Mouse (Mus musculus) hindbrain, embryonic 14.5 days (tissue): ENCODE data around the gene Actr5. TPM values are rescaled to one million over a fixed set of nuclear protein-coding genes. Genes with fewer than 3 reads are reported as not detected.

ENCODE experiments used
- ATAC-seq: fragments of 200-750 bp; cut with Nextera tagmentation; 2 replicates; pipeline ENCODE4 v1.8.0; 2017; ENCODE audit warnings: moderate number of reproducible peaks, mild to moderate bottlenecking, moderate TSS enrichment, moderate library complexity; ENCODE audit not compliant: low FRiP score
- DNase-seq: peaks from one replicate; pipeline ENCODE4 v3.0.0-alpha.2; 2015; ENCODE audit warnings: low spot score
- H3K27ac ChIP-seq: fragments of 300-500 bp; sonication (generic); 2 replicates; pipeline ENCODE4 v1.5.1; 2014; ENCODE audit warnings: mild to moderate bottlenecking, moderate library complexity
- H3K27me3 ChIP-seq: fragments of 300-500 bp; sonication (generic); 2 replicates; pipeline ENCODE4 v1.6.1; 2014; ENCODE audit warnings: mild to moderate bottlenecking, low read length, mixed read lengths; ENCODE audit not compliant: control insufficient read depth, insufficient read depth
- H3K36me3 ChIP-seq: fragments of 300-500 bp; sonication (generic); replicated peaks from 2 replicates; pipeline ENCODE4 v1.6.1; 2014; ENCODE audit not compliant: control insufficient read depth, insufficient read depth
- H3K4me1 ChIP-seq: fragments of 300-500 bp; sonication (generic); replicated peaks from 2 replicates; pipeline ENCODE4 v1.6.1; 2014; ENCODE audit warnings: antibody characterized with exemption, low read length, mixed read lengths; ENCODE audit not compliant: control insufficient read depth, insufficient read depth
- H3K4me2 ChIP-seq: fragments of 300-500 bp; sonication (generic); replicated peaks from 2 replicates; pipeline ENCODE4 v1.6.1; 2014; ENCODE audit warnings: mild to moderate bottlenecking, moderate library complexity
- H3K4me3 ChIP-seq: fragments of 300-500 bp; sonication (generic); replicated peaks from 2 replicates; pipeline ENCODE4 v1.5.1; 2014; ENCODE audit warnings: mild to moderate bottlenecking, low read length
- H3K9ac ChIP-seq: fragments of 300-500 bp; sonication (generic); 2 replicates; pipeline ENCODE4 v1.6.1; 2014
- H3K9me3 ChIP-seq: fragments of 300-500 bp; sonication (generic); 2 replicates; pipeline ENCODE4 v1.6.1; 2016; ENCODE audit warnings: low read length; ENCODE audit not compliant: control insufficient read depth
- WGBS: fragments of 180-500 bp; shearing (Covaris S2); extraction: QIAGEN DNeasy Blood & Tissue Kit; methylation state at CpG from one replicate; pipeline ENCODE4 v1.1.7; 2014; 5-methylcytosine and 5-hydroxymethylcytosine counted together
- polyA plus RNA-seq: library from polyadenylated mRNA; unstranded; fragments of >200 nt; fragmentation: Nextera tagmentation; extraction: Ambion mirVana; gene quantifications from 2 replicates; pipeline ENCODE4 v1.2.1, GENCODE M21; 2014

Actr5 gene
- polyA plus RNA-seq, 1 experiment from 2014 or later = 14.6 TPM

DNA sequence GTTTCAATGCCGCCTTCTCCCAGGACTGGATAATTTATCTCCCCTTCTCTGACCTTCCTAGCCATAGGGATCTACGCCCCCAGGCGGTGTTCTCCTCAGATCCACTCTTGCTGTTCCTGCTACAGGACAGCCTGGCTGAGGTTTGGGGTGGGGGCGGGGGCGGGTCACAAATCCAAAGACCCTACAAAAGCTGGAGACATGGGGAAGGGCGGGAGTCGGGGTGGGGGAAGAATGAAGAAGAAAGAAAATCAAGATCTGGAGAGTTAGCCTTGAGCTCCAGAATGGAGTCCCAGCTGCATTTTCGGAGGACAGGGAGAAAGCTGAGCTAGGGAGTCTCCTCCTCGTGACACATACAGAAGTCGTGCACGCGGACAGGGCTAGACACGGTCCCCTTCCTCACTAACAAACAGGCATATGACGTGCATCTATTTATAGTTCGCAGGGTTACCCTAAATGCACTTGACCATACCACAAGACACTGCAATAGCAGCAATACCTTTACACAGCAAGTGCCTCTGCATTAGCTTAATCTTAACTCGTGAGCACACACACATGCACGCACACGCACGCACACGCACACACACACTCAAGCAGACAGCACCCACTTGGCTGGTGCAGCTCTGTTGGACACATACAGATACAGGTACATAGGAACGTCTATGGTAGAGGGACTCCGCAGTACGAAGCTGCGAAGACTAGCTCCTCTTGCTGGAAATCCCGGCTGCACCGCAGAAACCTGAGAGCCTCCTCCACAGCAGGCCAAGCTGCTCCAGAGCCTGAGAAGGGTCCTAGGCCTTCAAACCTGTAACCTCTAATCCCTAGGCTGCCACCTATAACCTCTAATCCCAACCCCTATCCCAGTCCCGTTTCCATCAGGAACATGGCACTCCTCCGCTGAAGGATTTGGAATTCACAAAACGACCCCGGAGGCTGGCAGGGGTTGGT, 12.7 kb upstream of the Actr5 start:
- under 1% methylated on average over 30 of the region's 30 CpGs for WGBS

DNA sequence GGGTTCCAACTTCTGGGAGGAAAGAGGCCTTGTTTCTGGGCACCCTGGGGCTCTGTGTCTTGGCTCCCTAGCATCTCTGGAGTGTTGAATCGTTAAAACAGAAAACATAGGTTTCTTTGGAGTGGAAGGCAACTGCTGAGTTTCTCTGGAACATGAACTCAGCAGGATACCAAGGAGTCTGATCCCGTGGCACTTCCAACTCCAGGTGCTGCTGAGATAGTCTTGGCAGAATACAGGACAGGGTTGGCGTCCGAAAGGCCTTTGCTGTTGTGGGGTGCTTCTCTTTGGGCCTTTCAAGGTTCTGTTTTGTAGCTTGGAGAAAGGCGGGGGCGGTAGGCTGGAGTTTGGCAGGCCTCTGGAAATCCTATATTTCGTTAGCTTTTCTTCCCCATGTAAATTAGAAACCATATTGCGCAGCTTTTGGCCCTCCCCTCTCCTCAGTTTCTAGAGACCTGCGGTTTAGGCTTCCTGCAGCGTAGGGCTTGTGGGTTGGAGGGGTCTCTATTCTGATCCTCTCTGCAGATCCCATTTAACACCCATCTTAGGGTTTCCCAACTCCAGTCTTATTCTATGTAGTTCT, 11.9 kb upstream of the Actr5 start:
- Histone ChIP-seq H3K9ac (peak overlapping the region; percentile 89), H3K4me3 (peak overlapping the region; percentile 54), H3K9me3 (no peaks in the 10 kb centered on the region), H3K27ac (peak overlapping the region; percentile 97), H3K4me2 (peak overlapping the region; percentile 66), H3K4me1 (peaks cover 11% of the 10 kb centered on the region; the same call in 1 of the 2 replicates), H3K27me3 (peaks cover 88% of the 10 kb centered on the region), H3K36me3 (0 out of 2 replicates have a peak, but pooled peaks cover 7% of the 10 kb centered on the region)
- peak; percentile 50 for DNase-seq
- ATAC-seq = no peak
- 2% methylated on average over 10 of the region's 10 CpGs for WGBS

More for the DNA sequence above, 12.7 kb upstream of the Actr5 start:
- DNase-seq (peak; percentile 36), ATAC-seq (no peak)
- Histone ChIP-seq H3K27ac (peak overlapping the region; percentile 97), H3K4me1 (peaks cover 11% of the 10 kb centered on the region; the same call in 1 of the 2 replicates), H3K36me3 (0 out of 2 replicates have a peak, but pooled peaks cover 7% of the 10 kb centered on the region), H3K4me2 (peak overlapping the region; percentile 66), H3K27me3 (peaks cover 88% of the 10 kb centered on the region), H3K4me3 (peak overlapping the region; percentile 54), H3K9me3 (no peaks in the 10 kb centered on the region), H3K9ac (peak overlapping the region; percentile 89)

DNA sequence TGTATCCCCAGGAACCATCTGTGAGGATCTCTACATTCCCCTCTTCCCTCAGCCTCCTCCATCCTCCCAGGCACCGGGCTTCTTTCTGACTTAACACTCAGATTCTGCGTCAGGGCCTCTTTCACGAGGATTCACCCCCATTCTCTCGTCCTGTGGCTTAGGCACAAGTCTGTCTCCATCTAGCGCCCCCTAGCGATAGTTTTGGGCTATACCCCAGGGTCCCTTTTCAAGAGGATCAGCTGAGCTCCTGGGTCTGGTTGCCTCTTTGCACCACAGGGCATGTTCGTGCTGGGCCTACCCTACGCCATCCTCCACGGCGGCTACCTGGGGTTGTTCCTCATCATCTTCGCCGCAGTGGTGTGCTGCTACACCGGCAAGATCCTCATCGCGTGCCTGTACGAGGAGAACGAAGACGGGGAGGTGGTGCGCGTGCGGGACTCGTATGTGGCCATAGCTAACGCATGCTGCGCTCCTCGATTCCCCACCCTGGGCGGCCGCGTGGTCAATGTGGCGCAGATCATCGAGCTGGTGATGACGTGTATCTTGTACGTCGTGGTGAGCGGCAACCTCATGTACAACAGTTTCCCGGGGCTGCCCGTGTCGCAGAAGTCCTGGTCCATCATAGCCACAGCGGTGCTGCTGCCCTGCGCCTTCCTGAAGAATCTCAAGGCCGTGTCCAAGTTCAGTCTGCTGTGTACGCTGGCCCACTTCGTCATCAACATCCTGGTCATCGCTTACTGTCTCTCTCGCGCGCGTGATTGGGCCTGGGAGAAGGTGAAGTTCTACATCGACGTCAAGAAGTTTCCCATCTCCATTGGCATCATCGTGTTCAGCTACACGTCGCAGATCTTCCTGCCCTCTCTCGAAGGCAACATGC, 10.9 kb upstream of the Actr5 start:
- Histone ChIP-seq H3K4me1 (peaks cover 11% of the 10 kb centered on the region; the same call in 1 of the 2 replicates), H3K4me3 (peak overlapping the region; percentile 54), H3K9me3 (no peaks in the 10 kb centered on the region), H3K36me3 (0 out of 2 replicates have a peak, but pooled peaks cover 7% of the 10 kb centered on the region), H3K9ac (peak overlapping the region; percentile 89), H3K27me3 (peaks cover 93% of the 10 kb centered on the region), H3K27ac (peak overlapping the region; percentile 97), H3K4me2 (peak overlapping the region; percentile 66)
- 4% methylated on average over 53 of the region's 53 CpGs for WGBS
- no peak for ATAC-seq
- peak; percentile 87 for DNase-seq

DNA sequence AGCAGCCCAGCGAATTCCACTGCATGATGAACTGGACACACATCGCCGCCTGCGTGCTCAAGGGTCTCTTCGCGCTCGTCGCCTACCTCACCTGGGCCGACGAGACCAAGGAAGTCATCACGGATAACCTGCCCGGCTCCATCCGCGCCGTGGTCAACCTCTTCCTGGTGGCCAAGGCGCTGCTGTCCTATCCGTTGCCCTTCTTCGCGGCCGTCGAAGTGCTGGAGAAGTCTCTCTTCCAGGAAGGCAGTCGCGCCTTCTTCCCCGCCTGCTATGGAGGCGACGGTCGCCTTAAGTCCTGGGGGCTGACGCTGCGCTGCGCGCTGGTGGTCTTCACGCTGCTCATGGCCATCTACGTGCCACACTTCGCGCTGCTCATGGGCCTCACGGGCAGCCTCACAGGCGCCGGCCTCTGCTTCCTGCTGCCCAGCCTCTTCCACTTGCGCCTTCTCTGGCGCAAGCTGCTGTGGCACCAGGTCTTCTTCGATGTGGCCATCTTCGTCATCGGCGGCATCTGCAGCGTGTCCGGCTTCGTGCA, 10.2 kb upstream of the Actr5 start:
- 3% methylated on average over 47 of the region's 47 CpGs for WGBS
- DNase-seq (no peak), ATAC-seq (no peak)
- Histone ChIP-seq H3K4me1 (peaks cover 11% of the 10 kb centered on the region; the same call in 1 of the 2 replicates), H3K27ac (peak overlapping the region; percentile 97), H3K9ac (peak overlapping the region; percentile 89), H3K36me3 (0 out of 2 replicates have a peak, but pooled peaks cover 7% of the 10 kb centered on the region), H3K4me3 (peak overlapping the region; percentile 54), H3K4me2 (peak overlapping the region; percentile 66), H3K27me3 (peaks cover 92% of the 10 kb centered on the region), H3K9me3 (no peaks in the 10 kb centered on the region)

DNA sequence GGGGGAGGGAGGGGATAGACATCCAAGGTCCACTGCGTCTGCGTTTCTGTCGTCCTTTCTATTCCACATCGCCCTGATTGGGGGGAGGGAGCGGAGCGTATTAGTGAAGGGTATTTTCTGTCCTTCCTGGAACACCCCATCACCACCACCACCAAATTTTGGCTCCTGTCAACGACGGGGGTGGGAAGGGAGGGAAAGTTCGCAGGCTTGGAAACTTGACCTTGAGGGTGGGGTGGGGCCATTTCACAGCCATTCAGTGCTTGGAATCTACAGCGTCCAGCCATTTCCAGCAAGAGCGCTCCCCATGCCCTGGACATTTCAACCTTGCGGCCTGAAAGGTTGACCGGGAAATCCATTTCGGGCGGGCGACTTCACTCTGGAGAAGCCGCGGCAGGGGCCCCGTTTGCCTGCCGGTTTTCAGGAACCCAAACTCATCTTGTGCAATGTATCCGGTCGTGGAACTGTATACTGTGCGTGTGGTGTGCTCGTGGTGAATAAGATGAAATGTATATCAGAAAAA, 9.5 kb upstream of the Actr5 start:
- peaks cover 11% of the 10 kb centered on the region; the same call in 1 of the 2 replicates for H3K4me1 ChIP-seq
- H3K27me3 ChIP-seq = peaks cover 85% of the 10 kb centered on the region
- under 1% methylated on average over 24 of the region's 24 CpGs for WGBS
- no peak for ATAC-seq
- peak overlapping the region; percentile 89 for H3K9ac ChIP-seq
- peak overlapping the region; percentile 97 for H3K27ac ChIP-seq
- H3K4me3 ChIP-seq = peak overlapping the region; percentile 54
- peak overlapping the region; percentile 66 for H3K4me2 ChIP-seq
- DNase-seq = no peak
- 0 out of 2 replicates have a peak, but pooled peaks cover 7% of the 10 kb centered on the region for H3K36me3 ChIP-seq
- H3K9me3 ChIP-seq = no peaks in the 10 kb centered on the region

DNA sequence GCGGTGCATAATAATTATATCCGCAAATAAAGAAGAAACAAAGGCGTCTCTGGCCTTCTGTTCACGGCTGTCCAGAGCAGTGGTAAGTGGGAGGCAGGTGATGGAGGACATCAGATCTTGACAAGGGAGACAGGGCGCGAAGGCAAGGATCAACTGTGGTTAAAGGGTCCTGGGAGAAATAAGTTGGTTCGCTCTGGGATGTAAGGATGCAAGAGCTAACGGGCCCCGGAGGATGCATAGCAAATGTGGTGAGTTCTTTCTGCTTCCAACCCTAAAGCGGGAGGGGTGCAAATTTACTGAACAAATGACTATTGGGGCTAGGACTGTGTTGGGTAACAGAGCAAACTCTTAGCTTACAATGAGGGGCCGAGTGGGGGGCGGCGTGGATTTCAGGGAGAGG, 9.0 kb upstream of the Actr5 start:
- WGBS = 2% methylated on average over 13 of the region's 13 CpGs
- peak overlapping the region; percentile 66 for H3K4me2 ChIP-seq
- H3K4me1 ChIP-seq = peaks cover 11% of the 10 kb centered on the region; the same call in 1 of the 2 replicates
- peak overlapping the region; percentile 97 for H3K27ac ChIP-seq
- peaks cover 80% of the 10 kb centered on the region for H3K27me3 ChIP-seq
- no peak for DNase-seq
- 0 out of 2 replicates have a peak, but pooled peaks cover 7% of the 10 kb centered on the region for H3K36me3 ChIP-seq
- H3K9me3 ChIP-seq = no peaks in the 10 kb centered on the region
- peak overlapping the region; percentile 89 for H3K9ac ChIP-seq
- peak overlapping the region; percentile 54 for H3K4me3 ChIP-seq
- no peak for ATAC-seq

DNA sequence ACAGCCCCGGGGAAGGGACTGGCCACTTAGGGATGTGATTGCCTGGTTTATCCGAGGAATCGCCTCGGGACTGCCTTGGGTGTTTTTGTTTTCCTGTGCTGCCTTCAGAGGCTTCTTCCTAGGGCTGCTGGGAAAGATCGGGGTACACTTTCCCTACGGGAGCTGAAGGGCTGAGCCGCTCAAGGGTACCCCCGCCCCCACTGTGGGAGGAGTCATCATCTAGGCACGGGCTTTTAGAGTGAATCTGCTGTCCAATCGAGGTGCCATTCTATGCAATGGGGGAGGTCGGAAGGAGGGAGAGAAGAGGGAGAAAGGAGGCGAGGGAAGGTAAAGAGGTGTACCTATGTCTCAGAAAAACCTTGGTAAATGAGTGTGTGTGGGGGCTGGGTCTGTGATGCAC, 8.4 kb upstream of the Actr5 start:
- H3K4me2 ChIP-seq = peak overlapping the region; percentile 66
- peaks cover 11% of the 10 kb centered on the region; the same call in 1 of the 2 replicates for H3K4me1 ChIP-seq
- peak; percentile 63 for DNase-seq
- 0 out of 2 replicates have a peak, but pooled peaks cover 7% of the 10 kb centered on the region for H3K36me3 ChIP-seq
- peaks cover 74% of the 10 kb centered on the region for H3K27me3 ChIP-seq
- peak overlapping the region; percentile 89 for H3K9ac ChIP-seq
- ATAC-seq = peak; percentile 64
- peak overlapping the region; percentile 97 for H3K27ac ChIP-seq
- peak overlapping the region; percentile 54 for H3K4me3 ChIP-seq
- no peaks in the 10 kb centered on the region for H3K9me3 ChIP-seq
- 0% methylated on average over 12 of the region's 12 CpGs for WGBS

DNA sequence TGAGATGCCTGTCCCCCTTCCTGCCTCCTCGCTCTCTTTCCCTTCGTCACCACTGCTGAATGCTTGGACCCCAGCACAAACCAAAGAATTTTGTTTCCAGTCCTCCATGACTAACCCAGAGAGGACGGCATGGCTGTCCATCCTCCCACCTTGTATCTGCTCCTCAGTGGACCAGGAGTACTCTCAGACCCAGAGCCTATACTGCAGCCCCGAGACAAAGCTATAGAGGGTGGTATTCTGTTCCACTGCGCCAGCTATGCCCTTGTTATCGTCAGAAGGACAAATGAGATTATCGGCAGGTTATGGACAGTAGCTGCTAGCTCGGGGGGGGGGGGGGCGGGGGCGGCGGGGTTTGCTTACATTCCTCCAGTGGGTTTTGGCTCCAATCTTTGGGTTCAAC, 7.9 kb upstream of the Actr5 start:
- Histone ChIP-seq H3K27ac (peak overlapping the region; percentile 97), H3K4me3 (peak overlapping the region; percentile 54), H3K9me3 (no peaks in the 10 kb centered on the region), H3K27me3 (peaks cover 69% of the 10 kb centered on the region), H3K4me1 (peaks cover 11% of the 10 kb centered on the region; the same call in 1 of the 2 replicates), H3K4me2 (peak overlapping the region; percentile 66), H3K36me3 (0 out of 2 replicates have a peak, but pooled peaks cover 7% of the 10 kb centered on the region), H3K9ac (peak overlapping the region; percentile 89)
- 5% methylated on average over 11 of the region's 11 CpGs for WGBS
- ATAC-seq (peak; percentile 11; the same call in 1 of the 2 replicates), DNase-seq (no peak)
